Mouse (Mus musculus) bone marrow macrophage, adult 2 months (primary cell): ENCODE measurements at regions not wholly inside any gene's neighbourhood (a gene's known extent, or its start where the extent isn't known, plus 50 kb on each side); places are given as distances from the start of the nearest gene placed in this dataset.

ENCODE experiments used
- CTCF ChIP-seq: IDR thresholded peaks from 2 replicates; pipeline ENCODE4 v1.5.1; 2012; ENCODE audit warnings: low read depth, mild to moderate bottlenecking, low read length, moderate library complexity
- POLR2A ChIP-seq: IDR thresholded peaks from 2 replicates; pipeline ENCODE4 v1.6.1; 2012; ENCODE audit warnings: mild to moderate bottlenecking, low read depth, low read length, borderline replicate concordance

- TF ChIP-seq CTCF (no peak), POLR2A (no peak)
These were observed 169.6 kb upstream of the Pmfbp1 start for GRCm38 (mm10) chr8:109324241-109324640.
